Mouse (Mus musculus): ENCODE data around the gene Cabp1.

Cabp1 gene

DNA sequence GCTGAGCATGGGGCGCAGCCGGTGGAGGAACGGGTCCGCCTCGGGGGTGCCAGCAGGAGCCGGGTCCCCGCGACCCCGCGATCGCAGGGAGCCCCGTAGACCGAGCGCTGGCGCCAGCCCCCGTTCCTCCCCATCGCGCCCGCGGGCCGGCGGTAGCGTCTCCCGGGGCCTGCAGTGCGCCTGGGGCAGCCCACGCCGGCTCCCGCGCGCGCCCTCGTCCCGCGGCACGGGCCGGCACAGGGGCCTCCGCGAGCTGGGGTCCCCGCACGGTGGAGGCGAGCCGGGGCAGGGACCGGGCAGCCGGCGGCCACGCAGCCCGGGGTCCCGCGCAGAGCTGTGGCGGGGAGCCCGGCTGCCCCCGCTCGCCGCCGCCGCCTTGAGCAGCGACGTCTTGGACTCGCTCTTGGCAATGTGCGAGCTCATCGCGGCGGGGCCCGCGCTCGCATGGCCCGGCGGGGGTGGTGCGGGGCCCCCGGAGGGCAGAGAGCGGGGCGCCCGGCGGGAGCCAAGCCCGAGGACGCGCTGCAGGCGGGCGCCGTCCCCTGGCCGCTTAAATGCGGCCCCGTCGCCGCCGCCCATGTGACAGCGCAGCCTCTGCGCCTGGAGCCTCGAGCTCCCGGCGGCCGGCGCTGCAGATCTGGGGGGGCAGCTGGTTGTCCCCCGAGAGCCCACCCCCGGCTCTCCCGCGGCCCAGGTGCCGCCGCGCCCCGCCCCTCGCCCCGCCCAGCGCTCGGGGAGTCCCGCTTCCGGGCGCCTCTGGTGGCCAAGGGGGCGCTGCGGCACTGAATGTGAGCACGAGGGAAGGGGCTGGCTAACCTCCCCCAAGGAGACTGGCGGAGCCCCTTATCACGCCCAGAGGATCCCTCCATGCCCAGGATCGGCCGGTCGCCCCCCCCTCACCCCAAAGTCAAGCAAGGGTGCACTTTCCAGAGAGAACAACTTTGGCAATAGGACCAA, at the start of gene Cabp1:
Gene Cabp1, minus strand, starts transcription at position 713 of the 957 bp plus-strand sequence.
- peak; percentile 43 to 70 for DNase-seq (ENCODE audit: low read depth in 2 of 2, low spot score in 2 of 2)

DNA sequence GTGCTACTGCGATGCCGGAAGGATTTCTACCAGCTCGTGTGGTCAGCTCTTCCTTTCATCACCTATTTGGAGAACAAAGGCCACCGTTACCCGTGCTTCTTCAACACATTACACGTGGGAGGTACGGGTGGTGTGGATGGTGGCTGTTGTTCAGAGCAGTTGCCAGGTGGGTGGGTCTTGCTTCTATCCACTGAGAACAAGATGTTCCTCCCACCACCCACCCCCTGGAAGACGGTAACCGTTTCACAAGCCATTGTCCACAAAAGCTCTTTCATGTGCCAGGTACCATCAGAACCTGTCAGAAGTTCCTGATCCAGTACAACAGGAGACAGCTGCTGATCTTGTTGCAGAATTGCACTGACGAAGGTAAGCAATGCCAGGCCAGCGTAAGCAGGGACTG, 46.0 kb upstream of the Cabp1 start:
- DNase-seq (ENCODE audit: low read depth in 2 of 2, low spot score in 2 of 2): no peak

DNA sequence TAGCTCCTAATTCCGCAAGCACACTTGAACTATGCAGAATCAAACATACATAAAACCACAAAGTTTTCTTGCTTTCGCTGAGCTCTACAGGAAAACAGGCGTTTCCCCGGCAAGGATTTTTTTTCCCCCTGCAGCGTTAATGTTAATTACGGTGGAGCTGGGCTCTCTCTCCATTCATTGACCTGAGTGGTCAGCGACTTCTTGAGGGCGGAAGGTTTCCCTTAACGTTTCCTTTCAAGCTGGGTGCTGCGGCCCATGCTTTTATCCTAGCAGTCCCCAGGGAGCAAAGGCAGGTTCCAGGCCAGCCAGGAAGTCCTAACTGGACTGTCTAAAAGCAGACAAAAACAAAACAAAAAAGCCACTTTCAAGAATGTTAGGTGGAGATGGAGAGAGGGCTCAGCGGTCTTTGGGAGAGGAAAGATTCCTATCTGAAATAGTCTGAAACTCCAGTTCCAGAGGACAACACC, 44.6 kb upstream of the Cabp1 start:
- no peak for DNase-seq (ENCODE audit: low read depth in 2 of 2, low spot score in 2 of 2)

DNA sequence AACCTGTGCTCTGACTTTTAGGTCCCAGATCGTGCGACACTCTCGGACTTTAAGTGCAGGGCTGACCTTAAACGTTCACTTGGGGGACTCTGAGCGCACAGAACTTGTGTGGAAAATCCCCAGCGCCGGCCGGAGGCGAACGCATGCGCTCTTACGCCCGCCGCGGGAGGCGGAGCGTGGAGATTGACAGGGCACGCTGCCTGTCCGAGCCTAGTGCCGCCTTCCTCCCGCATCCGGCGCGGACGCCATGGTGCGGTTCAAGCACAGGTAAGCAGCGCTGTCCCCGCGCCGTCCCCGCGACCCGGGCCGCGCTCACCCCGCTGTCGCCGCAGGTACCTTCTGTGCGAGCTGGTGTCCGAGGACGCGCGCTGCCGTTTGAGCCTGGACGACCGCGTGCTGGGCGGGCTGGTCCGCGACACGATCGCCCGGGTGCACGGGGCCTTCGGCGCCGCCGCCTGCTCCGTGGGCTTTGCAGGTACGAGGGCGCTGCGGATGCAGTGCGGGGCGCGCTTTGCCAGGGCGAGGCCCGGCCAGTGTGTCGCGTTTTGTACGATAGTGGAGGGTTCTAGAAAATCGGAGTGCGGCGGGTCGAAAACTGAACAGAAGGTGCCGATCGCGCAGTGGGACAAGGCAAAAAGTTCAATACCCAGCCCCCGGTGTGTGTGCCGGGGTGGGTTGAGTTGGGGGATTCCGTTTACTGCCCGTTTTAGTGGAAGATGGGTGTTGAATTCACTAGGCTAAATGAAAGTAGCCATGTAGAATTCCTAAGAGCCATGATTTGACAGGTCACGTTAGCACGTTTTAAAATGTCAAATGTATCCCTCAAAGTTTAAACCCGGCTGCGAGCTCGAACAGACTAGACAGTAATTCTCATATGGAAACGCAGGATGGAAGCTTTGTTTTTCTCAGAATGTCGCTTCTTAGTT, 43.9 kb upstream of the Cabp1 start:
- DNase-seq (ENCODE audit: low read depth in 2 of 2, low spot score in 2 of 2): peak; percentile 86 to 87

DNA sequence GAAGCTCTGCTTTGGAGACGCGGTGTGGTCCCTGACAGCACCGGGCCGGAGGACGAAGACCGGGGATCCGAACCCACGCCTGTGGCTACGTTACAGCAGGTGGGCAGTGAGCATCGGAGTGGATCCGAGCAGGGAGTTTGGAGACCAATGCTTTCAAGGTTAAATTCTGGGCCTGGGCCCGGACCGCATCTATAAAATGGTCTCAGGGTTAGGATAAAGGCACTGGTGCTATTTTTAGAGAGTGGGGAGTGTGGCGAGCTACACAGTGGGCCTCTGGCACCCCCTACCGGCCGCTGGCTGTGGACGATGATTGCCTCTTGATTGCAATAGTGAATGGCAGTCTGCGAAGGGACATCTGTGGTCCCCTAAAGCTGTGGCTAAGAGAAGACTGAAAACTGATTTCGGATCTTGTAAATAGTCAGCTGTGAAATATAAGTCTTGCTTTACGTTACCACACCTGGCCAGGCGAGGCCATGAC, 41.6 kb upstream of the Cabp1 start, which contains the start of gene Pop5:
Gene Pop5, plus strand, starts transcription at position 51 of the 478 bp plus-strand sequence.
- DNase-seq (ENCODE audit: low read depth in 2 of 2, low spot score in 2 of 2): peak; percentile 81 to 90

DNA sequence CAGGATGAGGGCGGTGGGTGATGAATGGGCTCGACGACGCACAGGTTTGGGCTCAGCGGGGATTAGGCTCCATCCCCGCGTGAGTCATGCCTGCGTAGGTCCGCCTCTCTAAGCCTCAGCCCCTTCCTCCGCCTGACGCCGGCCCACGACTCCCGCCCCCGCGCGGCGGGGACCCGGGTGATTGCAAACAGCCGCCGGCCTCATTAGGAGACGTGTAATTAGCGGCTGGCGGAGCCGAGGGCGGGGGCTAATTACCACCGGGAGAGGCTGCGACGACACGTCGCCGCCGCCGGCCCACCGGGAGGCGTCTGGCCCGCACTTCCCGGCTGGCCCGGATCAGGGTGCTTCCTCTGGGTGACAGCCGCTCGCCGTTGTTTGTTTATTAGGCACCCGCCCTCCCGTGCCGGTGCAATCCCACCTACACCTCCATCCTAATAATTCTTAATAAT, 41.2 kb upstream of the Cabp1 start:
- peak; percentile 26 to 28 for DNase-seq (ENCODE audit: low read depth in 2 of 2, low spot score in 2 of 2)

DNA sequence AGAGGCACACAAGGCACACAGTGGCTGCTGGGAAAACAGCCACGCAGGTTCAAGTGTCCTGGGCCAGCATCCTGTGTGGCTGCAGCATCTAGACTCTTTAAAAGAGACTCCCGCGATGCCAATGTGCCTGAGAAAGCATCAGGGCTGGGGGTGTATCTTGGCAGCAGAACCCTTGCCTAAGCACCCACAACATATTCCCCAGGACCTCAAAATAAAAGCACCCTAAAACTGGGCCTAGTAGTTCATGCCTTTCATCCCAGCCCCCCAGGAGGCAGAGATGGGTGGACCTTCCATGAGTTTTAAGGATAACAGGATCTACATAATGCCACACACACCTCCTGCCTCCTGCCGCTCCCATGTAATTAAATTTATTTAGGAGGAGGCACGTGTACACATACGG, 40.3 kb upstream of the Cabp1 start:
- DNase-seq (ENCODE audit: low read depth in 2 of 2, low spot score in 2 of 2): no peak

DNA sequence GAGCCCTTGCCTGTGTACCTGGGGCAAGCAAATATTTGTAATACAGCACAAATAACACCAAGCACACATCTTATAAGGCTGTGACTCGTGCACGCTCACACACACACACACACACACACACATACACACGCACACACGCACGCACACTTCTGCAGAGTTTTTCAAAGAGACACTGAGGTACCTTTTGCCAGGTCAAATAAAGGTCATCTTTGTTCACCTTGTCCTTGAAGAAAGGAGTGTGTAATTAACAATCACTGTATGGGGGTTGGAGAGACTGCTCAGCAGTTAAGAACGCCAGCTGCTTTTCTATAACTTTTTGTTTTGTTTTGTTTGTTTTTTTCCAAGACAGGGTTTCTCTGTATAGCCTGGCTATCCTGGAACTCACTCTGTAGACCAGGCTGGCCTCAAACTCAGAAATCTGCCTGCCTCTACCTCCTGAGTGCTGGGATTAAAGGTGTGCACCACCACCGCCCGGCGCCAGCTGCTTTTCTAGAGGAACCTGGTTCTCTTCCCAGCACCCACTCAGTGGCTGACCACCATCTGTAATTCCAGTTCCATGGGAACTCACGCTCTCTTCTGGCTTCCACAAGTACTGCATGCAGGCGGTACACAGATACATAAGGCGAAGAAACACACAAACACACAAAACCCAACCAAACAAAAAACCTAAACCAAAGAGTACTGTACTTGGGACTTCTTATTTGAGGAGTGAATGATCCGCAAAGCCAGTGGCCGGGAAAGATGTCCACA, 39.0 kb upstream of the Cabp1 start:
- DNase-seq (ENCODE audit: low read depth in 2 of 2, low spot score in 2 of 2): no peak

DNA sequence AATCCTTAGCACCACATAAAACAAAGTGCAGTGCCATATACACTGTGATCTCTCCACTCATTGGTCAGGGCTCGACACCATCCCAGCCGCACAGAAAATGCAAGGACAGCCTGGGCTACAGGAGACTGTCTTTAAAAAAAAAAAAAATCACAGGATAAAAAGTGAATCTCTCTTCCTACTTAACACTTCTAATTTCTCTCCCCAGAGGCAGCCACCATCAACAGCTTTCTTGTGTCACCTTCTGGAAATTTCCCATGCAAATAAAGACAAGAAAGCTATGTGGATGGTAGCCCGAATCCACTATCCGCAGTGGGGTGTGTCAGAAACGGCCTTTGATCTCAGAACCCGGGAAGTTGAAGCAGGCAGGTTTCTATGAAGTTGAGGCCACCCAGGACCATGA, 38.3 kb upstream of the Cabp1 start:
- DNase-seq (ENCODE audit: low read depth in 2 of 2, low spot score in 2 of 2): no peak

DNA sequence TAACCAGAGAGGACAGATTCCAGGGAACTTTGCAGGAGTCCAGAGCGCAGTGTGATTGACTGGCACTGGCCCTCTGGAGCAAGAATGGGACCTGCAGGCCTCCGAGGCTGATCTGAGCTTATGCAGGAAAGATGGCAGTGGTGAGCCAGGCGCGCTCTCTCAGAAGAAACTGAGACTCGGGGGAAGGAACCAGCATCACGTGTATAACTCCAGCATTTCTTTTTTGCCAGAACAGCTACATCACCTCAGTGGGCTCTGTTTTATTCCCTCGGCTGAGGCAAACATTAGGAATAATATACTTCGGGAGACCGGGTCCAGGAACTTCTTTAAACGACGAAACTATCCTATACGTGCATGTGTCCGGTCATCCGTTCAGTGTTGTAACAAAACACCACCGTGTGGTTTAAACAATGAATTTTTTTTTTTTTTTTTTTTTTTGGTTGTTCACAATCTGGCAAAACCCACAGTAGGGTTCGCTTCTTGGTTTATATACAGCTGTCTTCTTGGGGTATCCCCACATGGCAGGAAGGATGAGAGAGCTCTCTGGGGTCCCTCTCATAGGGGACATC, 37.5 kb upstream of the Cabp1 start:
- no peak for DNase-seq (ENCODE audit: low read depth in 2 of 2, low spot score in 2 of 2)

DNA sequence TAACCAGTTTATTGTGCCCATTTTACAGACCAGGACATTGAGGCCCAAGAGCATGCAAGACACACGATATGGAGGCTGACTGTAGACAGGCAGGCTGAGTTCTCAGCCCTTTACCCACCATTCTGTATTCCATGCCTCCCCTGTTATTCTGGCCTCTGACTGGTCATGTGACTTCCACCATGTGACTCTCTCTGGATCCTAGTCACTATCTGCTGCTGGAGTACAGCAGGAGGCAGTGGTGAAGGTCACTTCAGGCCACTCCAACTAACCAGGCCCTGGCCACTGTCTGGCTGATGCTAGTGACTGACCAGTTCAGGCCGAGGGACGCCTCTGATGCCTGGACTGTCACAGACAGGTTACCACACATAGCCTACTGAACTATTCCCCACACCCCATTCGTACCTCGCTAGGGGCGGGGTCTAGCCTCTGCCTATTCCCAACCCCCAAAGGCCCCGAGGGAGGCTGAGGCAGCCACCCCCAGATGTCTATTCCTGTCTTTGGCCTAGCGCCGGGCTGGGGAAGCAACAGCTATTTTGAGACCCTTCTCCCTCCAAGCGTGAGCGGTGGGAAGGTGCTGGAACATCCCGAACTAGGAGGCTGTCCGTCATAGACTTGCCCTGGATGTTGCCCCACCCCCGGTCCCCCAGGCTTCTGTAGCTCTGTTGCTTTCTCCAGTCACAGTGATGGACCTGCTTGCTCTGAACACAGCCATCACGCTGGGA, 36.8 kb upstream of the Cabp1 start:
- no peak for DNase-seq (ENCODE audit: low read depth in 2 of 2, low spot score in 2 of 2)

DNA sequence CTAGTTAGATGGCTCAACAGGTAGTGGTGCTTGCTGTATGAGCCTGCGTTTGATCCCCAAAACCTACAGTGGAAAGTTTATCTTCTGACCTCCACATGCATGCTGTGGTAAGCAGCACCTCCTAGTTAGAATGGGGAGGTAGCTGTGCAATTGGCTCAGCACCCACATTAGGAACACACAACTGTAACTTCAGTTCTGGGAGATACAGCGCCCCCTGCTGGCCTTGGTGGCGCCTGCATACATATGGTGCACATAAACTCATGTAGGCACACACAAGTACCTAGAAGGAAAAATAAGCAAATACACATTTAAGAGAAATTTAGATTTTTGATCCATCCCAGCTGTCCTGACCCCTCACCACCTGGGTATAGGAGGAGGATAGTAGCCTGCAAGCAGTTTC, 28.3 kb upstream of the Cabp1 start:
- no peak for DNase-seq (ENCODE audit: low read depth in 2 of 2, low spot score in 2 of 2)

DNA sequence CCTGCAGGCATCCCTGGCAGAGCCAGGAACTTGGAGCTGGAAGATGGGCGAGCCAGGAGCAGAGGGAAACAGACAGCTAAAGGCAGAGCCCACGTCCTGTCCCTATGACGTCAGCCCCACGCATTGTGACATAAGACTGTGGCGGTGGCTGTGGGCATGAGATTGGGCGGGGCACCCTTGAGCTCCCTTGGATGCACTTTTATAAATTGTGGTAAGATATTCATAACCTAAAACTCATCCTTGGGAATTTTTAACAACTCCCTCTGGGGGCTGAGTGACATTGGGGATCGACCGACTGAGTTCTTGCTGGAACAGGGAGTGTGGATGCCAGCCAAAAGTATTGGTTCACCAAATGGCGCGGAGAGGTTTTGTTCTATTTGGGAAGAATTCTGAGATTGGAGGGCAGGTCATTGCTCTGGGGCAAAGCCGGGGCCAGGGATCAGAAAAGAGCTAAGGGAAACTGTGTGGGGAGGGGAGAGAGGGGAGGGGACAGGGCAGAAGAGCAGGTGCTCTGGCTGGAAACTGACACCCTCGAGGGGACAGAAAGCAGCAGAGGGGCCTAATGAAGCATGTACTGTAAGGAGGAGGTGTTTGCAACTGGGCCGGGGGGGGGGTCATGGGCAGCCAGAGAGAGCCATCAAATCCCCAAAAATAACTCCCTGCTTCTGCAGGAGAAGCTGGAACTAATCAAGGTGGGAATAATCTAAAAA, 26.9 kb upstream of the Cabp1 start:
- DNase-seq (ENCODE audit: low read depth in 2 of 2, low spot score in 2 of 2): no peak

DNA sequence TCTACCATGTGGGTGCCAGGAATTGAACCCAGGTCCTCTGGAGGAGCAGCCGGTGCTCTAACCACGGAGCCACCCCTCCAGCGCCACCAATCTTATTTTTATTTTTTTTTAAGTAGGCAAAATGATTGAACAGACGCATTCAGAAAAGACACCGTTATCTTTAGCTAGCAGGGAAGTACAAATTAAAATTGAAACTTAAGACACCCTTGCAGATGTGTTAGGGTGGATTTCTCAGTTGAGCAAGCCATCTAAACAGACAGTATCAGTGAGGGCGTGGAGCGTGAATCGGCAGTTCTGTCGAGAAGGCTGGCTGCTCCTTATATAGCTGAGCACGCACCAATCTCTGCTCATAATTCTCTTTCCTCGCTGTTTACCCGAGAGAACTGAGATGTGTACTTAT, 23.8 kb upstream of the Cabp1 start:
- DNase-seq (ENCODE audit: low read depth in 2 of 2, low spot score in 2 of 2): no peak

DNA sequence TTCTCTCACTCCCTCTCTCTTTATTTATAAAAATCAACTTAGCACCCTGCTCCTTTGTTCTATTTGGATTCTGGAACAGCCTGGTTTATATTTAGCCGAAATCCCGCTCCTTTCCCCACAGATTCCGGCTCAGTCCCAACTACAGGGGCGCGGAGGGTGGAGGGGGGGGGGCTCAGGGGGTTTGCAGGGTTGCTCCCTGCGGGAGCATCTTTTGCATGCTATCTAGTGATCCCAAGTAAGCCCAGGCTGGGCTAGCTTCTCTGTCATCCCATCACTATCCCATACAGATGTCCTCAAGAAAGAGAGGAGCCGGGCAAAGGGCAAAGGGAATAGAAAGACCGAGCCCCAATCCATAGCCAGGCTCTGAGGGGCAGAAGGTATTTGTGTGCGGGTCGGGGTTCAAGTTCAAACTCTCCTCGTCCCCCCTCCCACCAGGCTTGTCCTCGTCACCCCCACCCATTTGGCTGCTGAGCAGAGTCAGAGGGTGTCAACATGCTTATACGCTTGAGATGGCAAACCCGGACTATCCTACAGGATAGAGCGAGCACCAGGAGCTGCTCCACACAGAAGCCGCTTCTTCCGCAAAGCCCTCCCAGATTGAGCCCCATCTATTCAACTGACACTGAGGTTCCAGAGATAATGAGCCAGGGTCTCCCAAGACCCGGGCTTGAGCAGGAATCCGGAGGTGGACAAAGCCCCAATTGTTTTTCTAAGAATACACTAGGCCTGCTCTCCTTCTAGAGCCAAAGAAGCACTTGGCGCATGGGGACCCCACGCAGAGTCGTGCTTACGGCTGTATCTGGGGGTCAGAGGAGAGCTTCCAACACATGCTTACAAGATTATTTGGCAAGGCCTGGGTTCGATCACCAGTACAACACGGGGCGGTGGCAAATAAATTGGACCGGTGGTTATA, 21.3 kb upstream of the Cabp1 start:
- no peak for DNase-seq (ENCODE audit: low read depth in 2 of 2, low spot score in 2 of 2)

DNA sequence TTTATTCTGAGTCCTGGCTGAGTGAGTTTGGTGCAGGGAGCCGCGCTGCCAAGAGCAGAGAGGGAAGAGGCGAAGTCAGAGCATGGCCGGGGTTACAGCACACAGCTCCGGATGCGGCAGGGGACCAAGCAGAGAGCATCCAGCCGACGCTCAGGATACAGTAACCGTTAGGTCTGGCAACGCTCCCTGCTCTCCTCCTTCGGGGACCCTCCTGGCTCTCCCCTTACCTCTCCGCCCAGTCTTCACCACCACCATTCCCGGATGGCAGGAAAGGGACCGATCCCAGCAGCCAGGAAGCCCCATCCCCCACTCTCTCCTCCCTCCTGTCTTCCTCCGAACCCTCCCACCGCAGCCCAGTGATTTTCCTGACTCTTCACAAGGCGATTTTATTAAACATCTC, 20.7 kb upstream of the Cabp1 start:
- no peak for DNase-seq (ENCODE audit: low read depth in 2 of 2, low spot score in 2 of 2)

DNA sequence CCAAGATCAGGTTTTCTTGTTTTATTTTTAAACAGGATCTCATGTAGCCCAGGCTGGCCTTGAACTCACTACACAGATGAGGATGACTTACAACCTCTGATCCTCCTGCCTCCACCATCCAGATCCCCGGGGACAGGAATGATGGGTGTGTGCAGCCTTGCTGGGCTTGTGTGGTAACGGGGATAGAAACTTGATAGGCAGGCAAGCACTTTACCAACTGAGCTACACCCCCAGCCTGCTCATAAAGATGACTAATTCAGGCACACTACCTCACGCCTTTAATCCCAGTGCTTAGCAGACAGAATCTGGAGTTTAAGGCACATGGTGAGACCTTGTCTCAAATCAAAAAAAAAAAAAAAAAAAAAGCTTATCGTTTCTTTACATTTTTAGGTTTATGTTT, 18.7 kb upstream of the Cabp1 start:
- DNase-seq (ENCODE audit: low read depth in 2 of 2, low spot score in 2 of 2): no peak

DNA sequence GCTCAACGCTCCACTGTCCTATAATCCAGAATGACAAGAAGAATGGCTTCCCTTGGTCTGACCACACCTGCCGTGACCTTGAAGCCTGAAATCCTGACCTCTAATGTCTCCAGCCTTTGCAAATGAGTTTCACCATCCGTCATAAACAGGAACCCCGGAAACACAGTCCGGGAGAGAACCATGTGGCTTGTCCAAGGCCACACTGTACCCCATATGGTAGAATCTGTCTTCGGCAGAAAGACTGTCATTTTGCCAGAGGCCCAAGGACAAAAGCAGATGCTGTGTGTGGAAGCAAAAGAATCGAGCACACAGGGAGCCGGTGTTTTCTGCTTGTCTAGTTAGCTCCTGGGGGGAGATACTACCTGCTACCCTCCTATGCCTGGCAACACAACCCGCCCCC, 18.3 kb upstream of the Cabp1 start:
- DNase-seq (ENCODE audit: low read depth in 2 of 2, low spot score in 2 of 2): no peak

Measured in CD8-positive naive resting alpha-beta T cell, adult 2 months (primary cell).